Mouse (Mus musculus) heart, postnatal 14 days (tissue): ENCODE results near the gene Susd2. TPM values are rescaled to one million over a fixed set of nuclear protein-coding genes. Genes with fewer than 3 reads are reported as not detected.

Experiments
- DNase-seq, 2 experiments: peaks; one replicate each; pipeline ENCODE4 v3.0.0; 2021 to 2022
- intact Hi-C: fragments of 180-260 bp; cut with DNase I; formaldehyde crosslinking; loops from one replicate; pipeline ENCODE4 v1.15.1; 2025
- long read RNA-seq, 2 experiments: library from polyadenylated mRNA; stranded (forward); transcript quantifications; one replicate each; pipeline ENCODE4 v2.0.0; 2021
- total RNA-seq, 2 experiments: library from RNA; stranded (reverse); gene quantifications; 2 replicates each; pipeline ENCODE4 v1.2.3; 2021

The Susd2 gene
- 1 to 10 TPM; 2.4 to 2.5 TPM for total RNA-seq
- long read RNA-seq, experiment 1, partial matches to known transcripts = 0 of 1 reads
- long read RNA-seq, experiment 1, other reads (novel, unspliced or antisense) = 0 of 1 reads
- long read RNA-seq, experiment 2, partial matches to known transcripts = 0 of 3 reads
- long read RNA-seq, experiment 2, other reads (novel, unspliced or antisense) = 1 of 3 reads

- intact Hi-C loops = no loop called here
- peak; percentile 44 to 63 for DNase-seq
Observed at GRCm38 (mm10) chr10:75643741-75644343, at the start of gene Susd2. Susd2 (minus strand) TSS chr10:75644008.

DNA sequence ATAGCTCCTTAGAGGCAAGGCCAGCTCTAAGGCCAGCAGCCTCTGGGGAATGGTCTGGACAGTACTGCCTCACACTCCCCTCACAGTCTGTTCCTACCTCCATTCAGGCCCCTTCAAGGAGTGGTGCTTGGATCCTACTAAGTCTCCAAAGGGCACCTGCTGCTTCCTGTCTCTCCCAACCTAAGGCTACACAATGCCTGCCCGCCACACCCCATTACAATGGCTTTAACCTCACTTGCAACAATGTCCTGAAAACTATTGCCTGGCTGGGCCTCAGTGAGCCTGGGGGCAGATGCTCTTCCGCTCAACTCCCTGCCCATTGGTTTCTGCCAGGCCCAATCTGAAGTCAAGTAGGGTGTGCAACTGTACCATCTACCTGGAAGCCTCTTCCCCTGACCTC lies 44.8 kb upstream of the Susd2 start:
- intact Hi-C loops = no loop called here
- no peak for DNase-seq

GRCm38 (mm10) chr10:75686724-75687123 lies 42.9 kb upstream of the Susd2 start:
- DNase-seq = no peak
- intact Hi-C loops = no loop called here

DNA sequence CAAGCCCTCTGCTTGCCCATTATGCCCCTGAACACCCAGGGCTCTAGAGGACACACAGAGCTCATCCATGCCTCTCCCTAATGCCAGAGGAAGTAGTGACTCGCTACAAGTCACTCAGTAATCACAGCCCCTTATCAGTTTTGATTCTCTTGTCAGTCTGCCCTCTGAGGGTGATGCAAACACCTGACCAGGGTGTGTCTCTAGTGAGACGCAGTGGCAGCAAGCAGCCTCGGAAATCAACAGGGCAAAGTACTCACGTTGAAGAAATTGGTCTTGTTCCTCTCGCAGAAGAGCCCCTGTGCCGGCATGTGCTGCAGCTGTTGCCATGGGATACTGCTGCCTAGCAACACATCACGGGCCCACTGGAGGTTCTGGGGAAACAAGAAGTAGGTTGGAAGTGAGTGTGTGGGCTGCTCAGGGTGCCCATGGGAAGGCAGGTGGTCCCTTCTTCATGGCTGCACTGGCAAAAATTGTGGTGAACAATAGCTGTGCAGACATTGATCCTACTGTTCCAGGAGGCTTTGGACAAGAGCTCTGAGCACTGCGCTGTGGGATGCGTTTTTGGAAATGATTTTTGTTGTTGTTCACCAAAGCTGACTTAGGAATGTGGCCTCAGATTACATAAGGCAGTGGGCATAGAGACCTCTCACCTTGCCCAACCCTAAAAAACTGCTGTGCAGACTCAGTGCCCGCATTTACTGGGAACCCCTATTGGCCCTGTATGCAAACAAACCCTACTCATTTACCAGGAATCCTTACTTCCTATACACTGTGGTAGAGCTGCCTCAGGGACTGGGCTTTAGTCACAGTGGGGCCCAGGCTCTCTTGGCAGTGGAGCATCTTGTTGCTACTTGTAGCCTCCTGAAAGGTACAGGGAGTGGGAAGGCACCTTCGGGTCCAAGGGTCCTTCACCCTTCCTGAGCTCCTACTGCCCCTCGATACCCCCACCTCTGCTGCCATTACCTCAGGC lies 40.5 kb upstream of the Susd2 start:
- DNase-seq = no peak
- intact Hi-C loops = no loop called here

- intact Hi-C loops = no loop called here
- no peak for DNase-seq
Observed at GRCm38 (mm10) chr10:75680574-75681001, 36.8 kb upstream of the Susd2 start.

DNA sequence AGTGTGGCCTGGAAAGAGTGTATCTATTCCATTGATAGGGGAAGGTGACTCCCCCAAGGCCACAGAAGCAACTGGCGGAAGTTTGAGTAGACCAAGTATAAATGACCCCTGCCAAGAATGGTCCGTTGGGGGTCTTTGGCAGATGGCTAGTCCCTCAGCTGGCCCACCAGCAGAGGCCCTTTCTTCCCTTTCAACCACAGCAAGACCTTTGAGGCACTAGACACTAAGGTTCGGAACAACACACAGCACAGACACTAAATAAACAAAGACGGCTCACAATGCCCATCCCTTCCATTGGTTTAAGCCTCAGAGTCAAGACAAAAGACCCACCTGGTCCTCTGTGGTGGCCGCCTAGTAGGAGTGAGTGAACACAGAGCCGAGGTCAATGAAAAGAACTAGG lies 35.4 kb upstream of the Susd2 start:
- no peak for DNase-seq
- intact Hi-C loops = no loop called here

DNA sequence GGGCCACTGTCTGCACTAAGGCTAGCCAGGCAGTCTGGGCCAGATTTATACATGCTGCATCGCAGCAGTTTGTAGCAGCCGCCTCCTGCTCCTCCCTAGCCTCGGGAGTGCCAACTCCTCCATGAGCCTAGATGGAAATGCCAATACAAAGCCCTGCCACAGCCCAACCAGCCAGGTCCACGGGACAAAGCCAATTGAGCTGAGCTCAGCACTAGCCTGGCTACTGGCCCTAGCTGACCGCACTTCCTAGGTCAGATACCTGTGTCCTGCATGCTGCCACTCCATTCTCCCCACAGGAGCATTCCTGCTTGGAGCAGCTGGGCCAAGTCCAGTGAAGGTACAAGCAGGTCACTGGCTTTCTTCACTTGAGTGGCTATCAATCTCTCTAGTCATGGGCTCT lies 34.2 kb upstream of the Susd2 start:
- peak; percentile 20 to 38 for DNase-seq
- intact Hi-C loops = no loop called here

- intact Hi-C loops = no loop called here
- DNase-seq = no peak
Observed at GRCm38 (mm10) chr10:75677571-75677970, 33.8 kb upstream of the Susd2 start.

- intact Hi-C loops = no loop called here
- DNase-seq = peak; percentile 22 to 37
Observed at GRCm38 (mm10) chr10:75676819-75677565, 33.2 kb upstream of the Susd2 start.

DNA sequence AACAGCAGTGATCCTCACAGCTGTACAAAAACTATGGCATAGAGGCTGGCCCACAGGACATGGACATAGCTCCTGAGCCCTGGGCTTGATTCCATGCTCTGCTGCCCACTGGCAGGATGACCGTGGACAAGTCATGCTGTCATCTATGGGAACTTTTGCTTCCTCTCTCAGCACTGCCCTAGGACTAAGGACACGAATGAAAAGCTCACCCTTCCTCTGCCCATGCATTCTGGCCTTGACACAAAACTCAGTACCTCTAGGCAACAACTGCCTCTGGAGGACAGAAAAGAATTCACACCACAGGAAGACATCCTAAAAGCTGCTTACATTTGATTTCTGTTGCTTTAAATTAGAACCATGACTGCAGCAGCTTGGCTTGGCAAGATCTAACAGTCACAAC lies 32.5 kb upstream of the Susd2 start:
- intact Hi-C loops = no loop called here
- DNase-seq = no peak

GRCm38 (mm10) chr10:75675594-75675993 lies 31.8 kb upstream of the Susd2 start:
- intact Hi-C loops = no loop called here
- no peak for DNase-seq

DNA sequence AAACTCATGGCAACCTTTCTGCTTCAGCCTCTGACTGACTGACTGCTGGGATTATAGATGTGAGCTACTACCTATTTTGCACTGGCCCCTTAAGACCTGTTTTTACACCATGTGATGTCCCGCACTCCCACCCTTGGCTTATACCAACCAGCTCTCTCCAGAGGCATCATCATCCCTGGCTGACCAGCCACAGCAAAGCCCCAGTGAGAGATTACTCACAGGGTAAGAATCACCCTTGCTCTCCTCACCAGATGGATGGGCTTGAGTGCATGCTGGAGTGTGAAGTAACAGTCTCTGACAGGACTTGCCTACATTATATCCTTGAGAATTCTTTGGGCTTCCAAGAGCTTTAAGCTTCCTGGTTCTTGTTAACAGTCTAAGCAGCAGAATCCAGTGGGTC lies 26.1 kb upstream of the Susd2 start:
- DNase-seq = no peak
- intact Hi-C loops = no loop called here

DNA sequence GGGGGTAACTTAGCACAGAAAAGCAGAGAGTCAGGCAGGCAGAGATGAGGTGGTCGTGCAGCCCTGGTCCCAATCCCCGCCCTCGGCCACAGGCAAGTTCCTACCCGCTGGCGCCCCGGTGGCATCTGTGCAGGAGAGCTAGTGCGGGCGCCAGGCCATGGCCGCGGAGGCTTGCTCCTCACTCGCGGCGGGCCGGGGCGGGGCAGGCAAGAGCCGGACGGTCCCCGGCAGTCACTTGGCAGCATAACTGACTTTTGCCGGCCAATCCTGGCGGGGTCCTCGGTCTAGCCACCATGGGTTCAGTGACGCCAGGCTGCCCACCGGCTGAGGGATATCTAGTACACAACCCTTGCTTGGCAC lies 24.1 kb upstream of the Susd2 start:
- intact Hi-C loops = no loop called here

GRCm38 (mm10) chr10:75667115-75667910 lies 23.5 kb upstream of the Susd2 start:
- intact Hi-C loops = no loop called here
- peak; percentile 78 for DNase-seq

More for the DNA sequence above, 24.1 kb upstream of the Susd2 start:
- DNase-seq = peak; percentile 84 to 85

- intact Hi-C loops = no loop called here
- no peak for DNase-seq
Observed at GRCm38 (mm10) chr10:75666451-75667030, 22.7 kb upstream of the Susd2 start.

GRCm38 (mm10) chr10:75664673-75665270 lies 21.0 kb upstream of the Susd2 start:
- intact Hi-C loops = no loop called here
- DNase-seq = no peak

DNA sequence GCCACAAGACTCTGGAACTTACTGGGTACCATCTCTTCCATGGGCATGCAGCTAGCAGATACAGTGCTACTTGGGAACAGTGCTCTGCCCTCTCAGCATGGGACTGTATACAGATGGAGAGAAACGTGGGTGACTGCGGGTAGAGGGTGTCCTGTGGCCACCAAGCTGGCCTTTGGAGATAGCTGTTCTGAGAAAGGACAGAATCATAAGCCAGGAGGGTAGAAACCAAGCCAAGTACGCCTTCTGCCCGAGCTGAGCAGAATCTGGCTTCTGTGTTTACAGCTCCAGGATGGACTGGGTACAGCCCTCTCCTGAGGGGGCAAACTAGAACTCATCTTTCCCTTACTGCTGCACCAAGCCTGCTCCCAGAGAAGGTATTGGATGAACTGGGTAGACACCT lies 18.8 kb upstream of the Susd2 start:
- intact Hi-C loops = no loop called here
- no peak for DNase-seq

DNA sequence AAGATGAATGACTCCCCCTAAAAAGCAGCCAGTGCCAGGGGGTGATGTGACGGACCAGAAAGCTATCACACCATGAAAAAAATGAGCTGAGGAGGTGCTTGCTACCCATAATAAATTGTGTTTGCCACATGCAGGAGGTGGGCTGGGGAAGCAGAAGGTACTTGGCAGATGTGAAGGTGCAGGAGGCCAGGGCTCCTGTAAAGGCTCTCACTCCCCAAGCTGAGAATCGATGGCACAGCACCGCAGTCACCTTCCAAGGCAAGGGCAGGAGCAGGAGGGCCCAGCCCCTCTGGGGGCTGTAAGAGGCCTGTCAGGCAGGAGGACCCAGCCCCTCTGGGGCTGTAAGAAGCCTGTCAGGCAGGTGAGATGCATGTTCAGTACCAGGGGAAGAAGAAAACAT lies 18.1 kb upstream of the Susd2 start:
- intact Hi-C loops = no loop called here
- no peak for DNase-seq

DNA sequence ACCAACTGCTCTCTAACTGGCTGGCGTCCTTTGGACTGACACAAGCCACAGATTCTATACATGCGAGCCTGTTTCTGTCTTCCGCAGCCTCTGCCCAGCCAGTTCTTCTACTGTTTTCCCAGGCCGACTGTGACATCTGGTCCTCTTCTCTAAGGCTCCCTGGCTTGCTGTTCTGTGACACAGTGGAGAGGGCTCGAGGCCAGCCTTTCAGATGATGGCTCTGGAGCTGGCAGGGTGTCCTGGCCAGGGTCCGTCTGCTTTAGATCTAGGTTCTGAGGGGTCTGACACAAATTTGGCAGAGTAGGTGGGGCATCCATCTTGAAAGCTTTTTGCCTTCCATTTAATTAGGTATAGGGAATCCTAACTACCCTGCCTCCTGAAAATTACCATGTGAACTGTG lies 17.6 kb upstream of the Susd2 start:
- peak; percentile 31 to 39 for DNase-seq
- intact Hi-C loops = no loop called here
